8 mouse cellular contexts compared by ENCODE assay signal in the genomic region with DNA sequence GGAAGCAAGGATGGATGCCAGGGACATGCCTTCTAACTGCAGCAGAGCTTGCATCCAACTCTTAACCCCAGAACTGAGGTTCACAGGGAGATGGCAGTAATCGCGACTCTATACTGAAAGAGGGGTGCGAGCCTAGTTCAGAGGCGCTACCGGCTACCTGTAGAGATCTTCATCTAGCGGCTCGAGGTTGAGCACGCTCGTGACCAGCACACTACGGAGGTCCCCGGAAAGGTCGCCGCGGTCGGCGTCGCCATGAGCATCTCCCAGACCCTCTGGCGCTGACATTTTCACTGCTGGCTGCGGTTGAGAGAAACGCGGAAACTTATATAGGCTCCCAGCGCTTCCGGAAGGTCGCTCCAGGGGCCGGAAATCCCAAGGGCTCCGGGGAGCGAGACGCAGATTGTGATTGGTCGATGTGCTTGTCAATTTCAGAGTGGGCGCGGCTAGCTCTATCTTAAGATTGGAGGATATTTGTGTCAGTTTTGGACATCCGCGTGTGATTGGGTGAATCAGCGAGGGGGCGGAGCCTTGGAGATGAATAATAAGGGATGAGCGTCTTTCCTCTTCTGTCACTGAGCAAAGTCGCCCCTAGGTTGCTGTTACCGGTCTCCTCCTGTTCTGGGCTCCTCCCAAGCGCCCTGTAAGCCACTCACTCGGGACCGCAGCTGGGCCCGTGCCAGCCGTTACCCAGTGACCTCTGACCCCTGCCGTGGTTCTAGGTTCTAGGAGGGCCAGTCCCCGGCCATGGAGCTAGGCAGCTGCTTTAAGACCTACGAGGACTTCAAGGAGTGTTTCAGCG. TPM values are rescaled to one million over a fixed set of nuclear protein-coding genes. Genes with fewer than 3 reads are reported as not detected.
DNase-seq lines count a peak whose midpoint lies in the region; ATAC-seq and TF ChIP-seq lines count a peak whose summit lies in the region.

A gene (minus strand): TSS at position 350 of the 799 bp plus-strand sequence.
A gene (plus strand): TSS at position 566 of the 799 bp plus-strand sequence.

- peak; percentile 95 for ATAC-seq in G1E (ENCODE audit: extremely low read depth, insufficient number of reproducible peaks, low FRiP score, poor library complexity, severe bottlenecking)
- ATAC-seq in forebrain, embryonic 16.5 days = peak; percentile 98
- ATAC-seq in lung, embryonic 15.5 days (ENCODE audit: borderline replicate concordance, extremely low read depth, low FRiP score, low TSS enrichment) = peak; percentile 97

- H3K36me3 ChIP-seq in G1E (replicated peaks) = peaks cover 64% of the 10 kb centered on the region
- no peaks in the 10 kb centered on the region for H3K36me3 ChIP-seq in forebrain, embryonic 16.5 days (ENCODE audit: control insufficient read depth, insufficient read depth)
- peaks cover 8% of the 10 kb centered on the region; the same call in 1 of the 2 replicates for H3K36me3 ChIP-seq in lung, embryonic 15.5 days

- WGBS in forebrain, embryonic 16.5 days = 0% methylated on average over 47 of the region's 47 CpGs
- WGBS in lung, embryonic 15.5 days = 0% methylated on average over 47 of the region's 47 CpGs

- H3K27ac ChIP-seq in forebrain, embryonic 16.5 days (ENCODE audit: low read length) = peak within 1 kb of the TSS; percentile 83
- H3K27ac ChIP-seq in lung, embryonic 15.5 days = peak within 1 kb of the TSS; percentile 81

- H3K9me3 ChIP-seq in G1E (replicated peaks) = no peaks in the 10 kb centered on the region
- H3K9me3 ChIP-seq in forebrain, embryonic 16.5 days (ENCODE audit: control insufficient read depth, low read length) = no peaks in the 10 kb centered on the region
- no peaks in the 10 kb centered on the region for H3K9me3 ChIP-seq in lung, embryonic 15.5 days

- H3K9ac ChIP-seq in forebrain, embryonic 16.5 days (replicated peaks; ENCODE audit: low read depth, low read length) = peak within 1 kb of the TSS; percentile 80
- peak within 1 kb of the TSS; percentile 82 for H3K9ac ChIP-seq in lung, embryonic 15.5 days

- no peak for TF ChIP-seq CTCF in G1E (IDR thresholded peaks at IDR 0.05; ENCODE audit: low read depth, low read length)

- H3K4me2 ChIP-seq in forebrain, embryonic 16.5 days (ENCODE audit: low read length) = peak within 1 kb of the TSS; percentile 78
- peak within 1 kb of the TSS; percentile 78 for H3K4me2 ChIP-seq in lung, embryonic 15.5 days

- DNase-seq in G1E (ENCODE audit: low spot score) = peak; percentile 94
- DNase-seq in cerebellum, adult 18-20 months = peak; percentile 97 to 98
- DNase-seq in heart, postnatal 4 days = peak; percentile 99
- peak; percentile 98 to 99 for DNase-seq in layer of hippocampus, adult 8-10 months (ENCODE audit: low spot score in 2 of 2)
- peak; percentile 95 for DNase-seq in ovary, adult 18-20 months (ENCODE audit: low spot score)
- DNase-seq in thymus, postnatal 0 days (ENCODE audit: low spot score) = peak; percentile 100

- H3K4me1 ChIP-seq in G1E (ENCODE audit: insufficient read depth, low read depth, low read length) = peaks cover 34% of the 10 kb centered on the region
- peaks cover 32% of the 10 kb centered on the region for H3K4me1 ChIP-seq in forebrain, embryonic 16.5 days (replicated peaks; ENCODE audit: control insufficient read depth, insufficient read depth, low read length)
- peaks cover 15% of the 10 kb centered on the region for H3K4me1 ChIP-seq in lung, embryonic 15.5 days

- no peaks in the 10 kb centered on the region for H3K27me3 ChIP-seq in G1E (ENCODE audit: insufficient read depth, low read length)
- no peaks in the 10 kb centered on the region for H3K27me3 ChIP-seq in forebrain, embryonic 16.5 days (replicated peaks; ENCODE audit: control insufficient read depth, insufficient read depth, low read length)
- no peaks in the 10 kb centered on the region for H3K27me3 ChIP-seq in lung, embryonic 15.5 days

- peak within 1 kb of the TSS; percentile 81 for H3K4me3 ChIP-seq in G1E (ENCODE audit: low read depth, low read length)
- peak within 1 kb of the TSS; percentile 75 for H3K4me3 ChIP-seq in forebrain, embryonic 16.5 days (replicated peaks; ENCODE audit: low read length)
- peak within 1 kb of the TSS; percentile 70 for H3K4me3 ChIP-seq in lung, embryonic 15.5 days

RNA-seq across cellular contexts. Expression of the first gene that starts in this region (rescaled TPM):
- 12.9 and 16.6 TPM in 2 replicates for total RNA-seq in G1E (2014; fragmentation: Nextera tagmentation)
- 20.8 and 24.0 TPM in 2 replicates for total RNA-seq in G1E (2017)
- 45.4 and 51.6 TPM in 2 replicates for polyA plus RNA-seq in G1E (2012)
- 16.3 and 19.3 TPM in 2 replicates for polyA plus RNA-seq in forebrain, embryonic 16.5 days (2015; fragmentation: Nextera tagmentation; extraction: Ambion mirVana)
- 10 to 100 TPM; 13.1 to 13.5 TPM for total RNA-seq in heart, postnatal 4 days (2021)
- total RNA-seq in layer of hippocampus, adult 8-10 months (2022) = 10 to 100 TPM; 25.1 to 34.0 (median 27.7) TPM
- polyA plus RNA-seq in lung, embryonic 15.5 days (2015; fragmentation: Nextera tagmentation; extraction: Ambion mirVana) = 19.8 and 20.3 TPM in 2 replicates
- polyA plus RNA-seq in thymus, postnatal 0 days (2015; fragmentation: Nextera tagmentation; extraction: Ambion mirVana) = 30.0 and 31.1 TPM in 2 replicates

RNA-seq across cellular contexts. Expression of the second gene that starts in this region (rescaled TPM):
- total RNA-seq in G1E (2014; fragmentation: Nextera tagmentation) = 7.1 and 10.2 TPM in 2 replicates
- 4.2 and 5.3 TPM in 2 replicates for total RNA-seq in G1E (2017)
- 1.1 and 1.2 TPM in 2 replicates for polyA plus RNA-seq in G1E (2012)
- polyA plus RNA-seq in forebrain, embryonic 16.5 days (2015; fragmentation: Nextera tagmentation; extraction: Ambion mirVana) = 14.8 and 15.4 TPM in 2 replicates
- 1 to 10 TPM; 1.8 to 2.3 TPM for total RNA-seq in heart, postnatal 4 days (2021)
- 10 to 100 TPM in 1 of 4 experiments, 1 to 10 TPM in 3; 8.3 to 10.2 (median 9.5) TPM for total RNA-seq in layer of hippocampus, adult 8-10 months (2022)
- 6.7 and 8.4 TPM in 2 replicates for polyA plus RNA-seq in lung, embryonic 15.5 days (2015; fragmentation: Nextera tagmentation; extraction: Ambion mirVana)
- polyA plus RNA-seq in thymus, postnatal 0 days (2015; fragmentation: Nextera tagmentation; extraction: Ambion mirVana) = 7.1 TPM in 2 replicates

Comparison
In these comparisons a context has a peak if more than half of its experiments do, and no peak if none do; other contexts are left out.
1. Peak in every context shown above with its lines: DNase-seq, ATAC-seq, H3K4me3 ChIP-seq and H3K27ac ChIP-seq.